Mouse (Mus musculus) kidney, postnatal 0 days (tissue): ENCODE measurements around the gene Slc26a10. TPM values are rescaled to one million over a fixed set of nuclear protein-coding genes. Genes with fewer than 3 reads are reported as not detected.
"Not testable (repeated sequence)": the region's sequence is repeated elsewhere in the genome, so short reads cannot be mapped to it uniquely, and the experiment has no call there.

ENCODE experiments used
- ATAC-seq: fragments of 200-750 bp; cut with Nextera tagmentation; replicated peaks from 2 replicates; pipeline ENCODE4 v1.8.0; 2017; ENCODE audit warnings: low read depth, moderate number of reproducible peaks, moderate TSS enrichment, moderate library complexity; ENCODE audit not compliant: low FRiP score
- DNase-seq: peaks from one replicate; pipeline ENCODE4 v3.0.0-alpha.2; 2016; ENCODE audit warnings: low spot score
- H3K27ac ChIP-seq: fragments of 300-500 bp; sonication (generic); 2 replicates; pipeline ENCODE4 v1.5.1; 2014; ENCODE audit warnings: mild to moderate bottlenecking
- H3K27me3 ChIP-seq: fragments of 300-500 bp; sonication (generic); 2 replicates; pipeline ENCODE4 v1.6.1; 2014; ENCODE audit warnings: low read length, mixed read lengths; ENCODE audit not compliant: insufficient read depth
- H3K36me3 ChIP-seq: fragments of 300-500 bp; sonication (generic); 2 replicates; pipeline ENCODE4 v1.6.1; 2014; ENCODE audit warnings: low read length, mixed read lengths; ENCODE audit not compliant: insufficient read depth
- H3K4me1 ChIP-seq: fragments of 300-500 bp; sonication (generic); replicated peaks from 2 replicates; pipeline ENCODE4 v1.6.1; 2014; ENCODE audit warnings: antibody characterized with exemption, low read length, mixed read lengths; ENCODE audit not compliant: insufficient read depth
- H3K4me2 ChIP-seq: fragments of 300-500 bp; sonication (generic); 2 replicates; pipeline ENCODE4 v1.6.1; 2014; ENCODE audit warnings: mild to moderate bottlenecking, low read length, moderate library complexity, mixed read lengths
- H3K4me3 ChIP-seq: fragments of 300-500 bp; sonication (generic); replicated peaks from 2 replicates; pipeline ENCODE4 v1.5.1; 2014; ENCODE audit warnings: low read depth, low read length
- H3K9ac ChIP-seq: fragments of 300-500 bp; sonication (generic); 2 replicates; pipeline ENCODE4 v1.6.1; 2014; ENCODE audit warnings: low read depth, low read length
- H3K9me3 ChIP-seq: fragments of 300-500 bp; sonication (generic); replicated peaks from 2 replicates; pipeline ENCODE4 v1.6.1; 2016; ENCODE audit warnings: low read length, inconsistent platforms, mixed read lengths
- CTCF ChIP-seq: IDR thresholded peaks from 2 replicates; pipeline ENCODE4 v1.5.1; 2016; ENCODE audit warnings: antibody characterized with exemption, low read depth, mild to moderate bottlenecking, moderate library complexity
- WGBS: fragments of 180-500 bp; shearing (Covaris S2); extraction: QIAGEN DNeasy Blood & Tissue Kit; methylation state at CpG from one replicate; pipeline ENCODE4 v1.1.7; 2014; 5-methylcytosine and 5-hydroxymethylcytosine counted together
- polyA plus RNA-seq: library from polyadenylated mRNA; unstranded; fragments of >200 nt; fragmentation: Nextera tagmentation; extraction: Ambion mirVana; gene quantifications from 2 replicates; pipeline ENCODE4 v1.2.1, GENCODE M21; 2015

The Slc26a10 gene
- polyA plus RNA-seq, 1 experiment from 2014 or later: 3.1 TPM

- ATAC-seq: no peak
- DNase-seq: no peak
- Histone ChIP-seq H3K4me2 (no peak overlapping the region), H3K9me3 (no peaks in the 10 kb centered on the region), H3K27me3 (no peaks in the 10 kb centered on the region), H3K9ac (no peak overlapping the region), H3K4me3 (no peak overlapping the region), H3K36me3 (no peaks in the 10 kb centered on the region), H3K27ac (no peak overlapping the region), H3K4me1 (no peaks in the 10 kb centered on the region)
- TF ChIP-seq CTCF: no peak
- WGBS: 60% methylated on average over 1 of the region's 1 CpGs
These were observed 23.9 kb downstream of the Slc26a10 start for GRCm38 (mm10) chr10:127156511-127156910.

GRCm38 (mm10) chr10:127156089-127156488 is 24.4 kb downstream of the Slc26a10 start:
- Histone ChIP-seq H3K4me3 (no peak overlapping the region), H3K36me3 (no peaks in the 10 kb centered on the region), H3K27me3 (no peaks in the 10 kb centered on the region), H3K9me3 (no peaks in the 10 kb centered on the region), H3K27ac (peak overlapping the region; percentile 83; the same call in 1 of the 2 replicates), H3K4me2 (no peak overlapping the region), H3K4me1 (no peaks in the 10 kb centered on the region), H3K9ac (no peak overlapping the region)
- DNase-seq: no peak
- TF ChIP-seq CTCF: no peak
- WGBS: 60% methylated on average over 1 of the region's 1 CpGs
- no peak for ATAC-seq

GRCm38 (mm10) chr10:127154652-127155051 is 25.8 kb downstream of the Slc26a10 start:
- H3K27ac ChIP-seq: peak overlapping the region; percentile 83
- 63% methylated on average over 5 of the region's 5 CpGs for WGBS

GRCm38 (mm10) chr10:127154241-127154640 is 26.2 kb downstream of the Slc26a10 start:
- no peak overlapping the region for H3K9ac ChIP-seq
- TF ChIP-seq CTCF: no peak
- no peak overlapping the region for H3K4me2 ChIP-seq
- no peaks in the 10 kb centered on the region for H3K27me3 ChIP-seq
- peak overlapping the region; percentile 83 for H3K27ac ChIP-seq
- DNase-seq (peak; percentile 40), ATAC-seq (peak; percentile 85)
- no peaks in the 10 kb centered on the region for H3K4me1 ChIP-seq
- no peaks in the 10 kb centered on the region for H3K9me3 ChIP-seq
- WGBS: 58% methylated on average over 2 of the region's 2 CpGs
- H3K36me3 ChIP-seq: no peaks in the 10 kb centered on the region
- H3K4me3 ChIP-seq: no peak overlapping the region

More at GRCm38 (mm10) chr10:127154652-127155051, 25.8 kb downstream of the Slc26a10 start:
- no peaks in the 10 kb centered on the region for H3K36me3 ChIP-seq
- no peak overlapping the region for H3K9ac ChIP-seq
- H3K4me1 ChIP-seq: no peaks in the 10 kb centered on the region
- ATAC-seq: peak; percentile 44; the same call in 1 of the 2 replicates
- no peak for DNase-seq
- no peak for TF ChIP-seq CTCF
- no peak overlapping the region for H3K4me2 ChIP-seq
- H3K27me3 ChIP-seq: no peaks in the 10 kb centered on the region
- no peak overlapping the region for H3K4me3 ChIP-seq
- H3K9me3 ChIP-seq: no peaks in the 10 kb centered on the region

GRCm38 (mm10) chr10:127153323-127153722 is 27.1 kb downstream of the Slc26a10 start:
- no peak for ATAC-seq
- TF ChIP-seq CTCF: no peak
- 95% methylated on average over 7 of the region's 7 CpGs for WGBS
- Histone ChIP-seq H3K9me3 (no peaks in the 10 kb centered on the region), H3K4me1 (no peaks in the 10 kb centered on the region), H3K9ac (no peak overlapping the region), H3K4me2 (no peak overlapping the region), H3K27ac (peak overlapping the region; percentile 60; the same call in 1 of the 2 replicates), H3K36me3 (no peaks in the 10 kb centered on the region), H3K4me3 (no peak overlapping the region), H3K27me3 (no peaks in the 10 kb centered on the region)
- DNase-seq: no peak

DNA sequence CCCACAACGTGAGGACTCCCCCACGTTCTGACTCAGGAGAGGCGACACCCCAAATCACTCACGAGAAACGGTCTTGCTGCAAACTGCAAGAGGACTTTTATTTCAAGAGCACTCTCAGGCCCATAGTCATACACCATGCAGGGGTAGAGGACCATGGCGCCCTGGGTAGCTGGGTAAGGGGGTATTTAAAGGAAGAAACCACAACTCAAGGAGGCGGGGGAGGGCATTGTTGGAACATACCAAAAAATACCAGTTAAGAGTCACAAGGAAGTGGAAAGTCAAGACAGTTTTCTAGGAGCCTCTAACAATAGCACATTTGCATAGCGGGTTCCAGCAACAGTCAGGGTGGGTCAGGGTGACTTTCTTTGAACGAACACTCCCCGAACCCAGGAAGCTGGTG is 27.9 kb downstream of the Slc26a10 start:
- 85% methylated on average over 10 of the region's 10 CpGs for WGBS
- not testable (repeated sequence) for H3K9me3 ChIP-seq, H3K27me3 ChIP-seq, ATAC-seq, H3K4me1 ChIP-seq, DNase-seq, H3K9ac ChIP-seq, H3K36me3 ChIP-seq, H3K4me3 ChIP-seq, H3K4me2 ChIP-seq, H3K27ac ChIP-seq

DNA sequence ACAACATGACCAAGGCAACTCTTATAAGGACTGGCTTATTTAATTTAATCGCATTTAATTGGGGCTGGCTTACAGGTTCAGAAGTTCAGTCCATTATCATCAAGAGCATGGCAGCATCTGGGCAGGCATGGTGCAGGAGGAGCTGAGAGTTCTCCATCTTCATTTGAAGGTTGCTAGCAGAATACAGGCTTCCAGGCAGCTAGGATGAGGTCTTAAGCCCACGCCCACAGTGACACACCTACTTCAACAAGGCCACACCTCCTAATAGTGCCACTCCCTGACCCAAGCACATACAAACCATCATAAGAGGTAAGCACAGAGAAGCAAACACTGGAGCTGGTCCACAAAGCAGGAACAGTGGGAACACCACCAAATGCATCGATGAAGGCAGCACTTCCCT is 29.2 kb downstream of the Slc26a10 start:
- not testable (repeated sequence) for H3K9ac ChIP-seq, ATAC-seq, H3K4me1 ChIP-seq, H3K4me3 ChIP-seq, H3K27ac ChIP-seq, H3K4me2 ChIP-seq, H3K36me3 ChIP-seq, H3K27me3 ChIP-seq, H3K9me3 ChIP-seq, DNase-seq
- 93% methylated on average over 3 of the region's 3 CpGs for WGBS
